Mouse (Mus musculus) embryonic stem cell, embryonic (primary cell): ENCODE results near the gene Caln1.

Experiments used
- CTCF ChIA-PET, 4 experiments: fragments of 300-600 bp in 2 of 4; fragments of 350-600 bp in 2 of 4; sonication (Branson Sonifier 250); formaldehyde crosslinking; loops; one replicate each; lab custom pipeline; 2022; ENCODE audit warnings: inconsistent platforms in 2 of 4; lab: Charles Lee
- POLR2A ChIA-PET, 4 experiments: fragments of 300-600 bp in 2 of 4; fragments of 350-600 bp in 2 of 4; sonication (Branson Sonifier 250); formaldehyde crosslinking; loops; one replicate each; lab custom pipeline; 2022; ENCODE audit warnings: antibody characterized with exemption in 4 of 4, inconsistent platforms in 1 of 4; lab: Charles Lee

Caln1 gene

DNA sequence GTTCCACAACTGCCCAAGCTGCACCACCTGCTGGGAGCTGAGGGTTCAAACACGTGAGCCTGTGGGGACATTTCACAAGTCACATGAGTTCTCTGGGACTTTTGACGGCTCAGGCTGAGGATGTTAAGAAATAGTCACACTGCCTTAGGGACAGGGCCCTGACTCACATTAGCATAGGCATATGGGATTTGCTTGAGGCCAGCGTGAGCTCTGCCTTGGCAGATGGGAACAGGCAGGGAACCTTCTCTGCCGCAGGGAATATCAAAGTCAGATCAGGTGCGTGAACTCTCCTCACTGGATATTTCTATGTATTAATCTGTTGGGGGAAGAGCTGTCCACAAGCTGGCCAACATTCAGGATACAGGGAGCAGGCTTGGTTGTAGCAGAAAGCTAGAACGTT is 1.0 kb upstream of the Caln1 start:
- POLR2A ChIA-PET: interaction anchor here in 1 of 4 experiments (0.9 to 1.3 kb wide), 2 partner anchors 72 to 111 kb away, joined by 3 to 4 read pairs; no protein-coding TSS in a partner anchor
- CTCF ChIA-PET: interaction anchor here in 1 of 4 experiments (0.7 kb wide), 1 partner anchor 43 kb away, joined by 3 read pairs; no protein-coding TSS in a partner anchor

DNA sequence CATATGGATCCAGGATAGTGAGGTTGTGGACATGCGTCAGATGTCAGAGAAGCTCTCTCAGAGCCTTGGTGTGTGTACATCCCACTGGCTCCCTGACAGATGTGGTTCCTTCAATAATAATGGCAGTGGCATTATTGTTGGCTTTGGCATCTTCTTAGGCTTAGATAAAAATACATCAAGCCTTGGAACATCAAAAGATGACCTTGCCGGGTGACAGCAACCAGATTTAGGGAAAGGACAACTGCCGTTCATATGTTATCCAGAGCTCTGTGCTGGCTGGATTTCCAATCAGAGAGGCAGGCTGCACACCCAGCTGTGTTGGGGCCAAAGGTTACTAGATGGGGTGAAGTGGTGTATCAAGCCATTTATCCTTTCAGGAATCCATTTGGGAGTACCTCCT is 6.2 kb downstream of the Caln1 start:
- CTCF ChIA-PET: no interaction called here
- POLR2A ChIA-PET: no interaction called here

DNA sequence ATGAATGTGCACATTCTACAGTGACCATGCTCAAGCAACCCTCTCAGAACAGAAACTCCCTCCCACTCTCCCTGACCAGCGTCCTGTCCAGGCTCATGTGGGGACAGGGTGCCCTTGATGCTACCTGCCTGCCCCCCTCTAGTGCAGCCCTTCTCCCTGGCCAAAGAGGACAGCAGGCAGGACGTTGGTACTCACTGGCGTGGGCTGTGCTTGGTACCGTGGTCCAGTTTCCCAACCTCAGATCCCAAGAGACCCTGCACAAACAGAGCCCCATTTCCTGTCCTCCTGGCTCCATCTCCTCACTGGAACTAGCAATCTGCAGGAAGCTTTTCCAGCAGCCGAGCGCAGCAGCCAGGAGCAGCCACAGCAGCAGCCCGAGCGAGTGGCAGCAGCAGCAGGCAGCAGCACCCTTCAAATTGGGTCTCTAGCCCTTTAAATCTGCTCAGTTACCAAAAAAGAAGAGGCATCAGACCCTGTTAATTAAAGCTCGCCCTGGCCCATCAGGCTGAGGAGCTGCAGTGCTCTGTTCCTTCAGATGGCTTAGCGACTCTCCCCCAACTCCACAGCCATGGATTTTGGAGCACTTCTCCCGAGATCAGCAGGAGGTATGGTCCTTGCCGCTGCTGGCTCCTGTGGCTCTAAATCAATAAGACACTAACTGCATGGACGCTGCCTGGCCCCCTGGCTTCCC is 15.1 kb downstream of the Caln1 start, which contains the start of gene A330070K13Rik:
TSS of gene A330070K13Rik (minus strand) at position 410 of the 691 bp plus-strand sequence.
- ChIA-PET POLR2A (no interaction called here), CTCF (interaction anchor here in 1 of 4 experiments (0.6 kb wide), 1 partner anchor 88 kb away, joined by 6 read pairs; no protein-coding TSS in a partner anchor)

DNA sequence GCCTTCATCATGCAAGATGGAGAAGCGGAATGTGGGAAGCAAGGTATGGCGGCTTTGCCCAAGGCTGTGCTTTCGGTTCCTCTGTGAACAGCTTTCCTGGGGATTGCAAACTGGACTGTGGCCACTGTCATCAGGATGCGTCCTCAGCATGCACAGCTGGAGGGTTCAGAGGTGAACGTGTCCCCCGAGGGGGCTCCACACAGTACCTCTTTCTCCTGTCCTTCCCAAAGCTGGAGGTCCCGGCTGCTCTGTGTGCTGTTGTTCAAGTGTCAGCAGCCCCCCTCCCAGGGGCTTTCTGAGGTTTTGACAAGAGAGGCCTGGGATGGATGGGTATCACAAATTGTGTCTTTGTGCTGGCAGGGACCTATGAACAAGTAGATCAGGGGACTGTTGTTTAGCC is 17.2 kb downstream of the Caln1 start:
- ChIA-PET POLR2A (interaction anchor here in 1 of 4 experiments (0.6 kb wide), 1 partner anchor 155 kb away, joined by 3 read pairs; no protein-coding TSS in a partner anchor), CTCF (interaction anchor here in 2 of 4 experiments (0.6 kb wide), 2 partner anchors 30 to 473 kb away, joined by 3 to 4 read pairs; no protein-coding TSS in a partner anchor)

DNA sequence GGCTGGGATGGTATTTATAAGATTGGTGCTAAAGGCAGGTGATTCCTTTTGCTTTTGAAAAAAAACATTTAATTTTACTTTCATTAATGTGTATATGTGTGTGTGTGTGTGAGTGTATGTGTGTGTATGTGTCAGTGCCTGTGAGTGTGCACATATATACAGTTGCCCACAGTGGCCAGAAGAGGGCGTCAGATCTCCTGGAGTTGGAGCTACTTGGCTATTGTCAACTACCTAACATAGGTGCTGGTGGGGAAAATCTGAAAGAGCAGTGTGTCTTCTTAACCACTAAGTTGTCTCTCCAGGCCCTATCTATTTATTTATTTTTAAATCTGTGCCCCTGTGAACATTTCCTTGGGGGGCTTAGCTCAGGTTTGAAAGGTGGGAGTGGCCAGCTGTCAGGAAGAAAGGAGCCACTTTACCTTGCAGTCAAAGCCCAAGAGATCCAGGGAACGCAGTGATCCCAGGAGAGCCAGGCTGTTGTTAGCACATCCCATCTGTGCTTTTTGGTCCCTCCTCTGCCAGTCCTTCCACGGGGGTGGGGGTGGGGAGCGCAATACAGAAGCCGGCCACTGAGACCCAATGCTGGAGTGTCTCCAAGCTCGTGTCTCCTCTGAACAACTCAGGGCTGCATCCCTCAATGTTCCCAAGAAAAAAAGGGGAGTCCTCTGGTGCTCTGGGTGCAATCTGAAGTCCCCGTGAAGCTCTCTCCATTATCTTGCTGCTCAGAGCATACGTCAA is 24.5 kb downstream of the Caln1 start:
- ChIA-PET POLR2A (no interaction called here), CTCF (interaction anchor here (0.6 to 2.3 kb wide), 12 partner anchors 11 to 460 kb away, joined by 3 to 9 read pairs (median 4); no protein-coding TSS in a partner anchor)

DNA sequence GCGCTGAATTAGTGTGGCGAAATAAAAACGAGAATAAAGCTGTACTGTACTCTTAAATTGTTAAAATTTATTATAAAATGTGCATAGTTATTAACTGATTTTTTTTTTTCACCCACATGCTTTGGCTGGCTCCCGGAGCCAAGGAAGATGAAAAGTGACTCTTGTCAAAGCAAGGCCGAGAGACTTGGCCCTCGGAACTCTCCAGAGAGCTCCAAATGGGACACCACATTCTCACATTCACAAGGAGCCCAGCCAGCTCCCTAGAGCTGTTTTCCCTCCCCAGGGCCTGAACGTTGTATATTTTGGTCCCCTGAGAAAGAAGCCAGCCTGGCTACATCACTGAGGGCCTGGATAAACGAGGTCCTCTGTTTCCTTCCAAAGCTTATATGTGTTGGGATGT is 25.1 kb downstream of the Caln1 start:
- POLR2A ChIA-PET: no interaction called here
- CTCF ChIA-PET: interaction anchor here (0.5 to 2.3 kb wide), 4 partner anchors 11 to 459 kb away, joined by 3 to 7 read pairs (median 4); no protein-coding TSS in a partner anchor

DNA sequence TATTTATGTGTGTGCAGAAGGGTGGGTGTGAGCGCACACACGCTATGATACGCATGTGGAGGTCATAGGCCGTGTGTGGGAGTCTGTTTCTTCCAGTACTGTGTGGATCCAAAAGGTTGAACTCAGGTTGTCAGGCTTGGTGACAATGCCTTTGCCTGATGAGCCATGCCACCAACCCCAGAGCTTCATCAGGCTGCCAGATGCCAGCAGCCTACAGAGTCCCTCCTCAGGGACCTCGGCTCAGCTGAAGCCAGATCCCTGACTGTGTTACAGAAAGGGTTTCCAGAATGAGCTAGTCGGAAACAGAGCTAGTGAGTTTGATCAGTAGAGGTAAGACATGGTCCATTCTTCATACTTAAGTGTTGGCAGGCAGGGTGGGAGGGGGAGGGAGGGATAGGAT is 25.9 kb downstream of the Caln1 start:
- ChIA-PET CTCF (interaction anchor here (0.6 to 2.3 kb wide), 4 partner anchors 54 to 463 kb away, joined by 3 to 7 read pairs (median 3); no protein-coding TSS in a partner anchor), POLR2A (no interaction called here)

DNA sequence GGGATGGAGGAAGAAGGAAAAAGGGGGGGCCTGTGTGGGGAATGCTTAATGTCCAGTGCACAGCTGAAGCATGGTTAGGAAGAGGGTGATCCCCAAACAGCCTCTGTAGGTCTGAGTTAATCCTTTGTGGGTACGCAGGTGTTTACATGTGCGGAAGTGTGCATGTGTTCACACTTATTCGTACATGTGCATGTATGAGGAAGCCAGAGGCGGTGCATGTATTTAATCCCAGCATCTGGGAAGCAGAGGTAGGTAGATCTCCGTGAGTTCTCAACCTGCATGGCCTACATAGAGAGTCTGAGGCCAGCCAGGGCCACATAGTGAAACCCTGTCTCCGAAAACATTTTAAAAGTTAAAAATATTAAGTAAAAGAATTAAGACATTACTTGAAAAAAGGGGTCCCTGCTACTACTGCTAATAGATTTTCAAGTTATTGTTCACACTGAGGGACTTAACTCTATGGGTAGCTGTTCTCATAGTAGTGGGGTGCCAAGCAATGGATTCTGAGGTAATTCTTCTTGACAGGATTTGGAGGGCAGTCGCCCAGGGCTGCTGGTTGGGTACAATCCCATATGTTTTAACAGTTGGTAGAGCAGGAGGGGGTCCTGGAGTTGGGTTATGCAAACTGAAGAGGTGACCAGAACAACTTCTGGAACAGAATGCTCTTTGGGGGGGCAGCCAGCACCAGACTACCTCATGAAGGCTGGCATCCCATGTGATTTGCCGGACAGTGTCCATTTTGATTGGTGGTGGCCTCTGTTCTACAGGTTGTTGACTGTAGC is 31.1 kb downstream of the Caln1 start:
- POLR2A ChIA-PET: interaction anchor here in 1 of 4 experiments (0.7 kb wide), 1 partner anchor 156 kb away, joined by 3 read pairs; no protein-coding TSS in a partner anchor
- CTCF ChIA-PET: interaction anchor here in 1 of 4 experiments (0.7 kb wide), 1 partner anchor 18 kb away, joined by 3 read pairs; no protein-coding TSS in a partner anchor

DNA sequence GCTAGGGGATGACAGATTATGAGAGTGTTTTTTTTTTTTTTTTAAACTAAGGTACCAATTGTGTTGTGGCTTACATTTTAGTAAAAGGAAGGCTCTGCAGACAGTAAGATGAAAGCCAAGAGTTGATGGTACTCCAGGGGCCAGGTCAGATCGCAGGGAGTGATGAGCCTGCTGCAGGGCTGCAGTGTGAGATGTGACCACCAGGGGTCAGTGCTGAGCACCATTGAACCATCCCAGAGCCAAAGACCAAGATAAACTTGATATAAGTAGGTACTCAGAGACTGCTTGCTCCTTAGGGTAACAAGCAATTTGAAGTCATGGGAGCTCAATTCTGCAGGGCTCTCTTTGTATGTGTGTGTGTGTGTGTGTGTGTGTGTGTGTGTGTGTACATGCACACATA is 35.9 kb downstream of the Caln1 start:
- CTCF ChIA-PET: interaction anchor here (0.5 to 2.4 kb wide), 20 partner anchors 8 to 453 kb away, joined by 3 to 9 read pairs (median 4); no protein-coding TSS in a partner anchor
- POLR2A ChIA-PET: no interaction called here

DNA sequence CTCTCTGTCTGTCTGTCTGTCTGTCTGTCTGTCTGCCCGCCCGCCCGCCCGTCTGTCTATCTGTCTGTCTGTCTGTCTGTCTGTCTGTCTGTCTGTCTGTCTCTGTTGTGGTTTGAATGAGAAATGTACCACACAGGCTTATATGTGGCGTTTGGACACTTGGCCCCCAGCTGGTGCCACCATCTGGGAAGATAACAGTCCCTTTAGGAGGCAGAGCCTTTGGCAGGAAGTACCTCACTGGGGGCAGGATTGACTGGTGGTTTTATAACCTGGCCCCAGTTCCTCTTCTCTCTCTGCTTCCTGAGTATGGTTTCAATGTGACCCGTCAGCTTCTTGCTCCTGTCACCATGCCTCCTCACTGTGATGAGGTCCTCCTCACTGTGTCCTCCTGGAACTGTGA is 40.5 kb downstream of the Caln1 start:
- ChIA-PET POLR2A (no interaction called here), CTCF (interaction anchor here in 1 of 4 experiments (0.6 kb wide), 1 partner anchor 461 kb away, joined by 11 read pairs; no protein-coding TSS in a partner anchor)

DNA sequence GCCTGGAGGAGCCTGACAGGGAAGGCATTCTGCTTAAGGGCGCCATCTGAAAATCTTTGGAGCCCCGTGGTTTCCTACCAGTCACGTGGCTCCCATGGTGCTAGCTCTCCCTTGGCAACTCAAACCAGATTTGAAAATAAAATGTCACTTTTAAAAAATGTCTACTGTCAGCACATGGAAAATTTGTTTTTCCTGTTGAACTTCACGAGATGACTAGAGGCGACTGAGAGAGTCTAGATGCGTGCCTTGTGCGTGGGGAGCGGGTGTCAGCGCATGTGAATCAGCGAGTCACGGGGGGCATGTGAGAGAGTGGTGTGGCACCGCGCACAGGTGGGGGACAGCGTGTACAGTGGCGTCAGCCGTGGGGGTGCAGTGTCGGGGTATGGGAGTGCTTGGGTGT is 42.3 kb downstream of the Caln1 start:
- POLR2A ChIA-PET: no interaction called here
- CTCF ChIA-PET: interaction anchor here in 2 of 4 experiments (0.6 to 0.7 kb wide), 3 partner anchors 43 to 443 kb away, joined by 3 read pairs; no protein-coding TSS in a partner anchor

DNA sequence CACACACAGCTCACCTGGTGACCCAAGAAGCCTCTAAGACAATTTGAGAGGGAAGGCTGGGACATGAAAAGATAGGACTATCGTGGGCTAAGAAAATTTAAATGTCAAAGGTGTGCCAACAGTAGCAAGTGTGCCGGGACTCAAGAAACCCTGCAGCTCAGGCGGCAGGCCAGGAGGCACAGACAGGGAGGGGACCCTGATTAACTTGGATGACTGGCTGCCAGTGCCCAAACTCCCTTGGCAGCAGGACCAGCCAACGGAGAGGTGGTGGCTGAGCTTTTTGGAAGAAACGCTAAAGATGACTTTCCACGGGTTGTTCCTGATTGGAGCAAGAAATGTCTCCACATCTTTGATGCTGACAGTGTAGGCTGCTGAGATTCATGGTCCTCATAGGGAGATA is 78.2 kb downstream of the Caln1 start:
- POLR2A ChIA-PET: interaction anchor here in 2 of 4 experiments (0.6 kb wide), 2 partner anchors 21 to 234 kb away, joined by 3 to 6 read pairs; no protein-coding TSS in a partner anchor
- CTCF ChIA-PET: interaction anchor here in 2 of 4 experiments (0.6 to 1.1 kb wide), 2 partner anchors 21 to 836 kb away, joined by 3 to 5 read pairs; no protein-coding TSS in a partner anchor

DNA sequence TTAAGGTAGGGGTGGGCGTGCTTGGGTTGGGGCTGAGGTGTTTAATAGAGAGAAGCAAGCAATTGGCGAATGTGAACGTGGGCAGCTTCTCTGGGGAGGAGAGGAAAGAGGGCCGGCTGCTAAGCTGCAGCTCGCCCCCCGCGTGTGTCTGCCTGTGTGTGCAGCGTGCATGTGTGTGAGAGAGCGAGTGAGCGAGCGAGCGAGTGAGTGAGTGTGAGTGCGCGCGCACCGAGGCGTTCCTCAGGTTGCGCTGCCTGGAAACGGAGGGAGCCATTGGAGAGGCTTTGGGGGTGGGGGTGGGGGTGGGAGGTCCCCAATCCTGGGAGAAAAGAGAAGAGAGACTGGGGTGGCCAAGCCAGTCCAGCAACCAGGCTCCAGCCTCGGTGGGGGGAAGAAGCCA is 79.2 kb downstream of the Caln1 start:
- ChIA-PET POLR2A (no interaction called here), CTCF (interaction anchor here in 2 of 4 experiments (1.1 to 1.6 kb wide), 2 partner anchors 22 to 405 kb away, joined by 4 to 5 read pairs; no protein-coding TSS in a partner anchor)

DNA sequence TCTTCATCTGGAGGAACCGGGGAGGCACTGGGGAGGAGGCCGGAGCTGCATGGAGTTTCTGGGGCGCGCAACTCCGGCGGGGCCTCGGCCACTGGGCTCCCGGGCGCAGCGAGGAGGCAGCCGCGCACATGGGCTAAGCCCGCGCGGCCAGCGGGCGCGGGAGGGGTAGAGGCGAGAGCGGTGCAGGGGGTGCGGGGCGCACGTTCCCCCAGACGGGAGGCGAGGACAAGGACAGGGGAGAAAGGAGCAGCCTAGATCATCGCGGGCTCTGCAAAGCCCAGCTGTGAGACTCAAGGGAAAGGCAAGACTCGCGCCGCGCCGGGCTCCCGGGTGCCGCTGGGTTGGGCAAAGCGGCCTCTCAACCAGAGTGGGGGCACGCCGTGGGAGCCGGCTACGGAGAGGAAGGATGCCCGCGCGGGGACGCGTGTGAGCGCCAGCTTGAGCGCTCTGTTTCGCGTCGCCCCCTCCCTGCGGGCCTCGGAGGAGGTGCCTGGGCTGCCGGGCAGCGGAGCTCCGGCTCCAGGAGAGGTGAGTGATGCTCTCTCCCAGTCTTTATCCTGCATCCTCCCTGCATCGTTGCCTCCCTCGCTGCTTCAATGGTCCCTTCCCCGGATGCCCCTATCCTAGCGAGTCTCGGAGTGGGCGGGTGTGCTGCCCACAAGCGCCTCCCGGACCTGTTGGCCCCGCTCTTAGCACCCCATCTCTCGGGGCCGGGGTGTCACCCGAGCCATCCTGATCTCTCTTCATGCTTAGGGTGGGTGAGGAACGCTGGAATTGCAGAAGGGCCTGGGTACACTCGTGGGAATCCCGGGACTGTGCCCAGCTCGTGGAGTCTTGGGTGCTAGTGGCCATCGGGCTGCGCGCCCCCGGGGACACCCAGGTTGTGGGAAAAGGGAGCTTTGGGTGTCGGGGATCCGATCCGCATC is 79.9 kb downstream of the Caln1 start:
- CTCF ChIA-PET: interaction anchor here in 2 of 4 experiments (0.6 to 1.6 kb wide), 2 partner anchors 11 to 404 kb away, joined by 3 to 4 read pairs; no protein-coding TSS in a partner anchor
- POLR2A ChIA-PET: interaction anchor here in 1 of 4 experiments (0.6 kb wide), 1 partner anchor 193 kb away, joined by 3 read pairs; no protein-coding TSS in a partner anchor

DNA sequence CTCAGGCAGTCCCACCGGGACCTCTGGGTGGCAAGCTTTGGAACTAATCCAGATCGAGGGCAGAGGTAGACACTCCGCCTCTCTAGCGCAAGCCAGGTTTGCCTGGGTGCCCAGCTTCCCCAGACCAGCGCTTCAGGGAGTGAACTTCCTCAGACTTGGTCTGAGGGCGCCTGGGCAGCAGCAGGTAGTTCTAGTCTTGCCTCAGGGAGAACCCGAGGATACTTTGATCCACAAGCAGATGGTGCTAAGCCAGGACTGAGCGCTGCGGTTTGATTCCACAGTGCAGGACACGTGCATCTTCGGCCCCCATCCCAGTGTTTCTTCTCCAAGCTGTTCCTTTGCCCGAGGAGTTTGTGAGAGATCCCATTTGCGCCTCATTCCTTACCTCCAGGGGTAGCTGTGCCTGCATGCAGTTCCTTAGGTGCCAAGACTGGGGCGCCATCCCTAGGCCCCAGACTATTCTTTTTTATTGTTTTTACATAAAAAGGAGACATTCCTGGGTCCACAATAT is 80.8 kb downstream of the Caln1 start:
- POLR2A ChIA-PET: interaction anchor here in 1 of 4 experiments (0.6 kb wide), 2 partner anchors 193 to 496 kb away, joined by 3 to 13 read pairs; no protein-coding TSS in a partner anchor

DNA sequence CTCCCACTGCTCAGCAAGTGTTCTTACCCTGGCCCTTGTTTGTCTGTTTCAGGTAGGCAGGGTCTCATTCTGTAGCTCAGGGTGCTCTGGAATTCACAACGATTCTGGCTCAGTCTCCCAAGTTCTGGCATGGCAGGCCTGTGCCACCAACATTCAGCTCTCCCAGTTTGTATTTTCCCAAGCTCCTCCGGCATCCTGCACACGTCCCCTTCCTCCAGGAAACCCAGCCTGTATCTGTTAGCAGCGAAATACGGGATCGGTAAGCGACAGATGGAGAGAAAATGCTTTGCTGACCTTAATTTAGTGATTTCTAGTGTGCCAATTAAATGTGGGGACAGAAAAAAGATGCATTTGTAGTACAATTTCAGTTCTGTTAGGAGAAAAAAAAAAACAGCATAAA is 88.8 kb downstream of the Caln1 start:
- POLR2A ChIA-PET: no interaction called here
- CTCF ChIA-PET: interaction anchor here in 3 of 4 experiments (0.5 to 0.7 kb wide), 4 partner anchors 63 to 941 kb away, joined by 3 read pairs; no protein-coding TSS in a partner anchor

More for the DNA sequence above, 80.8 kb downstream of the Caln1 start:
- CTCF ChIA-PET: no interaction called here

DNA sequence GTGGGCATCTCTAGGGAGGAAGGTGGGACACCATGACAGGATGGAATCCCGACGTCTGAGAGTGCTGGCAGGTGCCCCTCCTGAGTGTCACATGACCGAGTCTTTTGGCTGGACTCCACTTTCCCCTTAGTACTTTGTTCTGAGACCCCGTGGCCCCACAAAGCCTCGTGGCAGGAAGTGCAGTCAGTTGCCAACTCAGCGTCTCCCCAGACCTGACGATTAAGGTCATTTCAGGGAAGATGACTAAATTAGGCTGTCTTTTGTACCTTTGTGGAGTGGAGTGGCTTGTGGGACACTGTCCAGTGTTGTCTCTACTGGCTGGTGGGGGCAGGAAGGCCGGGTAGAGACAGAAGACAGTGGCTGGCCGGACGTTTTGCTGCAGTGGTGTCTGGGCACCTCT is 103.0 kb downstream of the Caln1 start:
- ChIA-PET CTCF (no interaction called here), POLR2A (no interaction called here)
